Mouse (Mus musculus) bone marrow macrophage, adult 2 months (primary cell): ENCODE results near the gene Gm8024. TPM values are rescaled to one million over a fixed set of nuclear protein-coding genes. Genes with fewer than 3 reads are reported as not detected.
"Not testable (repeated sequence)": the region's sequence is repeated elsewhere in the genome, so short reads cannot be mapped to it uniquely, and the experiment has no call there.

ENCODE experiments used
- H3K27ac ChIP-seq: 2 replicates; pipeline ENCODE4 v1.5.1; 2012; ENCODE audit warnings: low read depth, low read length; ENCODE audit not compliant: insufficient read depth
- H3K4me1 ChIP-seq: 2 replicates; pipeline ENCODE4 v1.6.1; 2012; ENCODE audit warnings: low read length; ENCODE audit not compliant: control insufficient read depth, insufficient read depth
- H3K4me3 ChIP-seq: 2 replicates; pipeline ENCODE4 v1.5.1; 2012; ENCODE audit warnings: mild to moderate bottlenecking, low read length, moderate library complexity; ENCODE audit not compliant: insufficient read depth
- polyA plus RNA-seq: library from polyadenylated mRNA; stranded (reverse); fragments of >200 nt; gene quantifications from 2 replicates; pipeline ENCODE4 v1.2.4, GENCODE M21; 2012; ENCODE audit not compliant: missing spikeins, insufficient read depth, insufficient read length

The Gm8024 gene
- not detected in 2 replicates for polyA plus RNA-seq

- H3K27ac ChIP-seq, H3K4me3 ChIP-seq, H3K4me1 ChIP-seq: not testable (repeated sequence)
Observed at GRCm38 (mm10) chr14:42524182-42524581, at the start of gene Gm8024. Gene Gm8024 (minus strand): TSS chr14:42524282.

DNA sequence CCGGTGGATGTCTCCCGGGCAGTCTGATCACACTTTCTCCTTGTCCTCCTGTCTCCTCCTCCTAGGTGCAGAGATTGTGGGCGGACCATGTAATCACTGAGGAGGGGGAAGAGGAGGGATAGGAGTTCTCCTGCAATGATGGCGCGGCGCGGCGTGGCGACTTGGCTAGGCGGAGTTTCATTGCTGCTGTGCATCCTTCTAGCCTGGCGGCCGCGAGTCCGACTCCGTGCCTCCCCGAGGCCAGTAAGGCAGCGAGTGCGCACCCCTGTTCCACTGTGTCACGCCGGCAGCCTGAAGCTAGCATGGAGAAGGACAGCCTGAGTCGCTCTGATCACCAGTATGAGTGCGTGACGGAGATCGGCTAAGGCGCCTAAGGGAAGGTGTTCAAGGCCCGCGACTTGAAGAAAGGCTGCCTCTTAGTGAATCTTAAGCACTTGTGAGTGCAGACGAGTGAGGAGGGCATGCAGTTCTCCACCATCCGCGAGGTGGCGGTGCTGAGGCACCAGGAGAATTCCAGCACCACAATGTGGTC lies 19.2 kb upstream of the Gm8024 start:
- not testable (repeated sequence) for H3K4me3 ChIP-seq, H3K4me1 ChIP-seq, H3K27ac ChIP-seq

DNA sequence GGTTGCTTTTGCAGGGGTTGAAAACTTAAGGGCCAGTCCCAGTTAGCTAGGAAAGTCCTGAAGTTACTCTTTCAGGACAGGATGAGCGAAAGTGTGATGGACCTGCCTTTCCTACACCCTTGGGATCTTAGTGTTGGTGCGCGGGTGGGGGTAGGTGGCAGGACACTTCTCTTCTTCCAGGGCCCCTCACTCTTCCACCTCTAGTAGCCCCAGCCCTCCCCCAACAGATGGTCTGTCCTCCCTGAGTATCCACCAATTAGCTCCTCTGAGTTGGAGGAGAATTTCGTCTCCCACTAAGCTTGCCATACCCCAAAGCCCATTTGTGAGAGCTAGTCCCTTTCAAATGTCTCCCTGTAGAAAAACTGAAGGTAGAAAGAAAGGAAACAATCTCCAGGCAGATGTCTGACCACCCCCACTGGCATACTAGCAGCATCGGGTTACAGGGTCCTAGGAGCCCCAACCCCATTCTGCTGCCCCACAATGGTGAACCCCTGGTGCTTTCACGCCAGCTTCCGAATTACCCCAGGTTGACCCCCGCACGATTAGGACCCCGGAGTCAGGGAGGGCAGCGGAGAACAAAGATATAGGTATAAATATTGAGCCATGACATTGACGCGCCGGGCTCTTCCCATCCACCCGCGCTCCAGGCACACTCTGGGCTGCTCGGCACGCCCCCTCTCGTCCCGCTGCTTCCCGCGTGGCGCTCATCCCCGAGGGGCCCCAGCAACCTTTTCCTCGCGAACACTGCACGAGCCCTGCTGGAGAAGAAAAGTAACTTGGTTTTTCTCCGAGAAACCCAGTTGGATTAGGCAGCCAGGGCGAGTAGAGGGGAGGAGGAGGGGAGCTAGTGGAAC lies 18.5 kb upstream of the Gm8024 start:
- not testable (repeated sequence) for H3K4me3 ChIP-seq, H3K4me1 ChIP-seq, H3K27ac ChIP-seq

- H3K4me1 ChIP-seq, H3K27ac ChIP-seq, H3K4me3 ChIP-seq: not testable (repeated sequence)
Observed at GRCm38 (mm10) chr14:42502249-42502648, 21.8 kb downstream of the Gm8024 start, which contains the start of gene Gm8020. Gene Gm8020 (minus strand): TSS chr14:42502349.

Other genes with a start within 250 kb of the Gm8024 start
- not detected in 2 replicates for gene Gm9611, start 226.9 kb downstream of the Gm8024 start, polyA plus RNA-seq
- not detected in 2 replicates for gene Gm7995, start 214.1 kb downstream of the Gm8024 start, polyA plus RNA-seq
- not detected in 2 replicates for gene Gm8005, start 84.6 kb downstream of the Gm8024 start, polyA plus RNA-seq
- not detected in 2 replicates for gene Gm8011, start 60.4 kb downstream of the Gm8024 start, polyA plus RNA-seq
- gene Gm8020, start 21.9 kb downstream of the Gm8024 start, polyA plus RNA-seq, result not detected in 2 replicates
- gene Gm17124, start 75.6 kb upstream of the Gm8024 start, polyA plus RNA-seq, result not detected in 2 replicates
- not detected in 2 replicates for gene Gm3633, start 117.6 kb upstream of the Gm8024 start, polyA plus RNA-seq
- not detected in 2 replicates for gene Gm10378, start 131.7 kb upstream of the Gm8024 start, polyA plus RNA-seq
- not detected in 2 replicates for gene Gm3015, start 244.5 kb upstream of the Gm8024 start, polyA plus RNA-seq